Mouse (Mus musculus) hindbrain, embryonic 15.5 days (tissue): ENCODE measurements around the gene Pcnx. TPM values are rescaled to one million over a fixed set of nuclear protein-coding genes. Genes with fewer than 3 reads are reported as not detected.

ENCODE experiments used
- ATAC-seq: fragments of 200-750 bp; cut with Nextera tagmentation; 2 replicates; pipeline ENCODE4 v1.8.0; 2017; ENCODE audit warnings: low read depth, moderate number of reproducible peaks, moderate TSS enrichment; ENCODE audit not compliant: low FRiP score
- H3K27ac ChIP-seq: fragments of 300-500 bp; sonication (generic); replicated peaks from 2 replicates; pipeline ENCODE4 v1.5.1; 2015; ENCODE audit warnings: mild to moderate bottlenecking, inconsistent platforms
- H3K27me3 ChIP-seq: fragments of 300-500 bp; sonication (generic); 2 replicates; pipeline ENCODE4 v1.6.1; 2015; ENCODE audit warnings: control low read depth, inconsistent platforms
- H3K36me3 ChIP-seq: fragments of 300-500 bp; sonication (generic); 2 replicates; pipeline ENCODE4 v1.6.1; 2015; ENCODE audit warnings: control low read depth, inconsistent platforms
- H3K4me1 ChIP-seq: fragments of 300-500 bp; sonication (generic); replicated peaks from 2 replicates; pipeline ENCODE4 v1.6.1; 2015; ENCODE audit warnings: control low read depth, inconsistent platforms
- H3K4me2 ChIP-seq: fragments of 300-500 bp; sonication (generic); 2 replicates; pipeline ENCODE4 v1.6.1; 2015; ENCODE audit warnings: moderate library complexity, mild to moderate bottlenecking, inconsistent platforms
- H3K4me3 ChIP-seq: fragments of 300-500 bp; sonication (generic); 2 replicates; pipeline ENCODE4 v1.5.1; 2015; ENCODE audit warnings: mild to moderate bottlenecking, inconsistent platforms
- H3K9ac ChIP-seq: fragments of 300-500 bp; sonication (generic); 2 replicates; pipeline ENCODE4 v1.6.1; 2015; ENCODE audit warnings: inconsistent platforms
- H3K9me3 ChIP-seq: fragments of 300-500 bp; sonication (generic); 2 replicates; pipeline ENCODE4 v1.6.1; 2016; ENCODE audit warnings: control low read depth, inconsistent platforms
- WGBS: fragments of 180-500 bp; shearing (Covaris S2); methylation state at CpG from one replicate; pipeline ENCODE4 v1.1.7; 2015; 5-methylcytosine and 5-hydroxymethylcytosine counted together
- polyA plus RNA-seq: library from polyadenylated mRNA; unstranded; fragments of >200 nt; fragmentation: Nextera tagmentation; extraction: Ambion mirVana; gene quantifications from 2 replicates; pipeline ENCODE4 v1.2.1, GENCODE M21; 2015

The Pcnx gene
- 9.1 and 10.6 TPM in 2 replicates for polyA plus RNA-seq

GRCm38 (mm10) chr12:81859351-81860307 is at the start of gene Pcnx:
Gene Pcnx (plus strand): TSS chr12:81860023.
- 2% methylated on average over 55 of the region's 83 CpGs for WGBS
- Histone ChIP-seq H3K27ac (peak within 1 kb of the TSS; percentile 92), H3K9ac (peak within 1 kb of the TSS; percentile 92), H3K27me3 (no peaks in the 10 kb centered on the region), H3K4me1 (peaks cover 38% of the 10 kb centered on the region), H3K4me3 (peak within 1 kb of the TSS; percentile 92), H3K4me2 (peak within 1 kb of the TSS; percentile 77), H3K9me3 (no peaks in the 10 kb centered on the region), H3K36me3 (no peaks in the 10 kb centered on the region)
- ATAC-seq = peak; percentile 78

GRCm38 (mm10) chr12:81810417-81810816 is 49.4 kb upstream of the Pcnx start:
- WGBS = 23% methylated on average over 8 of the region's 8 CpGs

GRCm38 (mm10) chr12:81814742-81815141 is 45.1 kb upstream of the Pcnx start:
- Histone ChIP-seq H3K4me3 (no peak overlapping the region), H3K36me3 (no peaks in the 10 kb centered on the region), H3K9me3 (no peaks in the 10 kb centered on the region), H3K9ac (no peak overlapping the region), H3K27me3 (no peaks in the 10 kb centered on the region), H3K4me1 (peaks cover 12% of the 10 kb centered on the region), H3K27ac (no peak overlapping the region), H3K4me2 (no peak overlapping the region)
- ATAC-seq = no peak
- WGBS = 94% methylated on average over 5 of the region's 5 CpGs

More at GRCm38 (mm10) chr12:81810417-81810816, 49.4 kb upstream of the Pcnx start:
- H3K9ac ChIP-seq = no peak overlapping the region
- ATAC-seq = no peak
- no peaks in the 10 kb centered on the region for H3K9me3 ChIP-seq
- no peak overlapping the region for H3K4me3 ChIP-seq
- H3K27me3 ChIP-seq = no peaks in the 10 kb centered on the region
- H3K4me1 ChIP-seq = peaks cover 22% of the 10 kb centered on the region
- H3K36me3 ChIP-seq = no peaks in the 10 kb centered on the region
- no peak overlapping the region for H3K4me2 ChIP-seq
- H3K27ac ChIP-seq = no peak overlapping the region

DNA sequence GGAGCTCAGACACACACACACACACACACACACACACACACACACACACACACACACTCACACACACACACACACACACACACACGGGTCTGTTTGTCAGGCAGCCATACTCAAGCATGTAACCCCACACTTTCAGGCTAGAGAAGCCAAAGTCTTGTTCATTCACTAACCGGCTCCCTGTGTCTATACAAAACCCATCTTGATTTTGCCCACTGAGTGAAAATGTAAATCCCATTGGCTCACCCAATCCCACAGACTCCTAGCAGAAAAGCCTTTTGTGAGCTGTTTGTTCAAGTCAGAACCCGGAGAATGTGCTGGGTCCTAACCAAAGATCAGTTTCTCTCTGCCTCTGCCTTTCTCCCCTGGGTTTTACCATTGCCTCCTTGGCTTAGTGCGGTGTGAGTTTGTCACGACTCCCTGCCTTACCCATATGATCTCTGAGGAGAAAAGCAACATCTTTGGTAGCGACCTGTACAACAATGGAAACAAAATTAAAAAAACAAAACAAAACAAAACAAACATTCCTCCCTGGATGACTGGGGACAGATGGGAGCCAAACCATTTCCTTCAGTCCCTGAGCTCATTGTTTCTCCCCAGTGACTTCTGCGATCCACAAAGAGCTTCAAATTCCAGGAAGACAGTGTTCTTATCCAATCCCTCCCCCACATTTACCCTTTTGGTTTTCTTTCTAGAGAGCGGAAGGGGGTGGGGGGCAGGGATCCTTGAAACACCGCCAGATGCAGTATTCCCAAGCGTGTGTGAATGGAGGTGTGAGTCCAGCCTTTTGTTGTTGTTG is 43.3 kb upstream of the Pcnx start:
- WGBS = 12% methylated on average over 10 of the region's 10 CpGs
- peak overlapping the region; percentile 49 for H3K4me2 ChIP-seq
- peak overlapping the region; percentile 19 for H3K4me3 ChIP-seq
- H3K27me3 ChIP-seq = no peaks in the 10 kb centered on the region
- no peaks in the 10 kb centered on the region for H3K9me3 ChIP-seq
- H3K27ac ChIP-seq = peak overlapping the region; percentile 72
- peaks cover 8% of the 10 kb centered on the region for H3K4me1 ChIP-seq
- no peaks in the 10 kb centered on the region for H3K36me3 ChIP-seq
- H3K9ac ChIP-seq = no peak overlapping the region
- peak; percentile 56; the same call in 1 of the 2 replicates for ATAC-seq

DNA sequence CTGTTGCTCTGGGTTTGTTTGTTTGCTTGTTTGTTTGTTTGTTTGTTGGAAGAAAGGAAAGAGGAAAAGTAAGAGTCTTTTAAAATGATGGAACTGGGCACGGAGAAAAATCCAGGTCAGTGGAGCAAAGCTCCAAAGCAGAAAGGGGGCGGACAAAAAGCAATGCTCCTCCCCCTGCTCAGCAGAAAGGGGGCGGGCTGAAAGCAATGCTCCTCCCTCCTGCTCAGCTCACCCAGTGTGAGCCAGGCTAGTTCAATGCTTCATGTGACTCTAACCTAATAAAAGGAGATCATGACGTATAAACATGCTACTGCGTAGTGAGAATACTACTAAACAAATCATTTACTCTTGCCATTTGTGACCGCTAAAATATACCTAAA is 42.7 kb upstream of the Pcnx start:
- Histone ChIP-seq H3K36me3 (no peaks in the 10 kb centered on the region), H3K9ac (no peak overlapping the region), H3K27me3 (no peaks in the 10 kb centered on the region), H3K27ac (peak overlapping the region; percentile 72), H3K4me1 (peaks cover 8% of the 10 kb centered on the region), H3K4me2 (peak overlapping the region; percentile 49), H3K4me3 (peak overlapping the region; percentile 19), H3K9me3 (no peaks in the 10 kb centered on the region)
- ATAC-seq = peak; percentile 87
- 42% methylated on average over 6 of the region's 6 CpGs for WGBS

DNA sequence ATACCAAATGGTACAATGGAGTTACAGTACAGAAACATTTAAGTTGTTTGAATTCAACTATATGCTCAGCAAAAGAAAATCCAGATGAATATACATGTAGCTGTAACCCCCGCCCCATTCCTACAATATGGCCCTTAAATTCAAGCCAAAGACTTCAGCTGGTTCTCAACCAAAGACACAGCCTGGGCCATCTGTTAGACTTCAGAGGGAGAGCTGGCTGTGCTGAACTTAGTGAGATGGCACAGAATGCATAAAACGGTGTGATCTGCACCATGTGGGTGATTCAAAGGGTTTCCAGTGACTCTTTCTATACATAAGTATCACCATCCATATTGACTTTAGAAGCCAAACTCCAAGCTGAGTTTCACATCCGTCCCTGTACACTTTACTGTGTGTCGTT is 39.1 kb upstream of the Pcnx start:
- H3K4me1 ChIP-seq = peaks cover 8% of the 10 kb centered on the region
- WGBS = 86% methylated on average over 4 of the region's 4 CpGs
- H3K9ac ChIP-seq = no peak overlapping the region
- no peak overlapping the region for H3K27ac ChIP-seq
- H3K27me3 ChIP-seq = no peaks in the 10 kb centered on the region
- no peak overlapping the region for H3K4me3 ChIP-seq
- no peaks in the 10 kb centered on the region for H3K36me3 ChIP-seq
- H3K4me2 ChIP-seq = no peak overlapping the region
- ATAC-seq = no peak
- H3K9me3 ChIP-seq = no peaks in the 10 kb centered on the region

GRCm38 (mm10) chr12:81822176-81822575 is 37.6 kb upstream of the Pcnx start:
- ATAC-seq = no peak

GRCm38 (mm10) chr12:81822778-81823480 is 36.9 kb upstream of the Pcnx start:
- Histone ChIP-seq H3K36me3 (no peaks in the 10 kb centered on the region), H3K4me3 (no peak overlapping the region), H3K4me1 (no peaks in the 10 kb centered on the region), H3K27me3 (no peaks in the 10 kb centered on the region), H3K9me3 (no peaks in the 10 kb centered on the region), H3K27ac (no peak overlapping the region), H3K9ac (no peak overlapping the region), H3K4me2 (no peak overlapping the region)
- WGBS = 82% methylated on average over 4 of the region's 4 CpGs
- no peak for ATAC-seq

More at GRCm38 (mm10) chr12:81822176-81822575, 37.6 kb upstream of the Pcnx start:
- no peaks in the 10 kb centered on the region for H3K4me1 ChIP-seq
- no peak overlapping the region for H3K4me3 ChIP-seq
- 84% methylated on average over 4 of the region's 4 CpGs for WGBS
- H3K4me2 ChIP-seq = no peak overlapping the region
- H3K27ac ChIP-seq = no peak overlapping the region
- H3K36me3 ChIP-seq = no peaks in the 10 kb centered on the region
- no peaks in the 10 kb centered on the region for H3K9me3 ChIP-seq
- no peak overlapping the region for H3K9ac ChIP-seq
- no peaks in the 10 kb centered on the region for H3K27me3 ChIP-seq

- Histone ChIP-seq H3K4me1 (no peaks in the 10 kb centered on the region), H3K9ac (no peak overlapping the region), H3K4me2 (no peak overlapping the region), H3K36me3 (no peaks in the 10 kb centered on the region), H3K4me3 (no peak overlapping the region), H3K27ac (no peak overlapping the region), H3K27me3 (no peaks in the 10 kb centered on the region), H3K9me3 (no peaks in the 10 kb centered on the region)
- 60% methylated on average over 2 of the region's 2 CpGs for WGBS
- no peak for ATAC-seq
Measured at GRCm38 (mm10) chr12:81828355-81828754, 31.5 kb upstream of the Pcnx start.

- H3K9me3 ChIP-seq = no peaks in the 10 kb centered on the region
- no peaks in the 10 kb centered on the region for H3K4me1 ChIP-seq
- no peak overlapping the region for H3K4me3 ChIP-seq
- 70% methylated on average over 5 of the region's 5 CpGs for WGBS
- H3K9ac ChIP-seq = no peak overlapping the region
- no peaks in the 10 kb centered on the region for H3K27me3 ChIP-seq
- ATAC-seq = no peak
- no peak overlapping the region for H3K27ac ChIP-seq
- H3K4me2 ChIP-seq = no peak overlapping the region
- no peaks in the 10 kb centered on the region for H3K36me3 ChIP-seq
Measured at GRCm38 (mm10) chr12:81832039-81832738, 27.6 kb upstream of the Pcnx start.

- no peak for ATAC-seq
- 95% methylated on average over 2 of the region's 2 CpGs for WGBS
- Histone ChIP-seq H3K9ac (no peak overlapping the region), H3K4me2 (no peak overlapping the region), H3K4me3 (no peak overlapping the region), H3K27ac (no peak overlapping the region), H3K36me3 (no peaks in the 10 kb centered on the region), H3K9me3 (no peaks in the 10 kb centered on the region), H3K4me1 (no peaks in the 10 kb centered on the region), H3K27me3 (no peaks in the 10 kb centered on the region)
Measured at GRCm38 (mm10) chr12:81833094-81833493, 26.7 kb upstream of the Pcnx start.
